8 mouse cellular contexts compared by ENCODE assay signal in the genomic region with DNA sequence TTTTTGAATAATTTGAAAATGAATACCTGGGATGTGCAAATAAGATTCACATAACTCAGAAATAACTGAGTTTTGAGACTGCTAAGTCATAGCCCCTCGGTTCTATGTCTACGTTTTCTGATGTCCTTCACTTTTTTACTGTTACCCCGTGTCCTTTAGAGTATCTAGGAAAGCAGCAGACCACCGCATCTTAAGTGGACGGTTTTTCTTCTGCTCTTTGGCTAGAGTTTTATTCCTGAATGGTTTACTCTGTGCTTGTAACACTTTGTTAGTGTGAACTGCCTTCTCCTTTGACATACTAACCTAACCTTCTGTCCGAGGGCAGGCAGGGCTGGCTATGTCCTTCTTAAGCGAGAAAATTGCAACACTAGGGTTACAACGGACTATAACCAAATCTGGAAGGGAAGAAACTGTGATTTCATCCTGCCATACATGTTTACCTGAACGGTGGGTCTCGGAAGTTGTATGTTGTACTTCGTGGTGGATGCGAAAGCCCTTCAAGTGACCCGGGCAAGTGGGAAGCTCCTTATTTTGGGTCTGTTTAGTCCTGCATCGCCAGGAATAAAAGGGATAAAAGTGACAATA. TPM values are rescaled to one million over a fixed set of nuclear protein-coding genes. Genes with fewer than 3 reads are reported as not detected.
DNase-seq lines count a peak whose midpoint lies in the region; ATAC-seq lines count a peak whose summit lies in the region.

No protein-coding gene starts in this region.

- no peak for ATAC-seq in heart, embryonic 15.5 days (replicated peaks; ENCODE audit: insufficient number of reproducible peaks, insufficient read depth, low FRiP score, low read depth)
- ATAC-seq in intestine, embryonic 14.5 days (replicated peaks; ENCODE audit: low FRiP score, low TSS enrichment, low read depth): no peak
- no peak for ATAC-seq in midbrain, embryonic 12.5 days (ENCODE audit: low FRiP score, low read depth)

- H3K9ac ChIP-seq in heart, embryonic 15.5 days: peak overlapping the region; percentile 93
- peak overlapping the region; percentile 97 for H3K9ac ChIP-seq in intestine, embryonic 14.5 days (ENCODE audit: low read length)
- H3K9ac ChIP-seq in midbrain, embryonic 12.5 days (replicated peaks): peak overlapping the region; percentile 83

- no peaks in the 10 kb centered on the region for H3K9me3 ChIP-seq in heart, embryonic 15.5 days (replicated peaks)
- no peaks in the 10 kb centered on the region for H3K9me3 ChIP-seq in intestine, embryonic 14.5 days (ENCODE audit: control insufficient read depth, low read length)
- H3K9me3 ChIP-seq in midbrain, embryonic 12.5 days: no peaks in the 10 kb centered on the region

- H3K36me3 ChIP-seq in heart, embryonic 15.5 days: peaks cover 27% of the 10 kb centered on the region
- peaks cover 30% of the 10 kb centered on the region for H3K36me3 ChIP-seq in intestine, embryonic 14.5 days (ENCODE audit: control insufficient read depth, insufficient read depth, low read length)
- peaks cover 27% of the 10 kb centered on the region for H3K36me3 ChIP-seq in midbrain, embryonic 12.5 days

- H3K27me3 ChIP-seq in heart, embryonic 15.5 days: no peaks in the 10 kb centered on the region
- no peaks in the 10 kb centered on the region for H3K27me3 ChIP-seq in intestine, embryonic 14.5 days (replicated peaks; ENCODE audit: control insufficient read depth, insufficient read depth, low read length)
- no peaks in the 10 kb centered on the region for H3K27me3 ChIP-seq in midbrain, embryonic 12.5 days

- H3K27ac ChIP-seq in heart, embryonic 15.5 days: peak overlapping the region; percentile 99
- H3K27ac ChIP-seq in intestine, embryonic 14.5 days (ENCODE audit: low read depth): peak overlapping the region; percentile 98
- H3K27ac ChIP-seq in midbrain, embryonic 12.5 days (replicated peaks): peak overlapping the region; percentile 97

- DNase-seq in heart, adult 8-10 months (ENCODE audit: low spot score): no peak
- peak; percentile 40 for DNase-seq in c-Kit-positive CD71-positive TER-119-positive erythroid progenitor cells, embryonic 14.5 days (ENCODE audit: low spot score)
- DNase-seq in intestine, embryonic 14.5 days (ENCODE audit: low spot score): no peak
- DNase-seq in gastrocnemius, adult 18-20 months (ENCODE audit: low spot score): no peak
- DNase-seq in layer of hippocampus, postnatal 14 days (ENCODE audit: low spot score in 2 of 2): no peak
- DNase-seq in cerebellum, postnatal 36 days: no peak

- peak overlapping the region; percentile 93 for H3K4me3 ChIP-seq in heart, embryonic 15.5 days
- peak overlapping the region; percentile 82 for H3K4me3 ChIP-seq in intestine, embryonic 14.5 days (ENCODE audit: low read depth, low read length)
- H3K4me3 ChIP-seq in midbrain, embryonic 12.5 days: peak overlapping the region; percentile 82

- 4% methylated on average over 14 of the region's 14 CpGs for WGBS in heart, embryonic 15.5 days
- 6% methylated on average over 14 of the region's 14 CpGs for WGBS in intestine, embryonic 14.5 days
- WGBS in midbrain, embryonic 12.5 days: 8% methylated on average over 14 of the region's 14 CpGs

- H3K4me2 ChIP-seq in heart, embryonic 15.5 days: peak overlapping the region; percentile 67
- peak overlapping the region; percentile 84 for H3K4me2 ChIP-seq in intestine, embryonic 14.5 days (ENCODE audit: low read length)
- H3K4me2 ChIP-seq in midbrain, embryonic 12.5 days (replicated peaks): peak overlapping the region; percentile 74

- H3K4me1 ChIP-seq in heart, embryonic 15.5 days (replicated peaks): peaks cover 29% of the 10 kb centered on the region
- peaks cover 13% of the 10 kb centered on the region for H3K4me1 ChIP-seq in intestine, embryonic 14.5 days (replicated peaks; ENCODE audit: control insufficient read depth, insufficient read depth, low read length)
- peaks cover 25% of the 10 kb centered on the region for H3K4me1 ChIP-seq in midbrain, embryonic 12.5 days

RNA-seq across cellular contexts. Expression of gene Tpt1, which starts 0.7 kb away (rescaled TPM):
- 751 and 926 TPM in 2 replicates for polyA plus RNA-seq in heart, embryonic 15.5 days (2015; fragmentation: Nextera tagmentation; extraction: Ambion mirVana)
- total RNA-seq in heart, adult 8-10 months (2022): 1,000 to 10,000 TPM; 2,668 to 3,319 (median 3,029) TPM
- polyA plus RNA-seq in intestine, embryonic 14.5 days (2014; fragmentation: Nextera tagmentation; extraction: Ambion mirVana): 1,249 and 1,259 TPM in 2 replicates
- polyA plus RNA-seq in midbrain, embryonic 12.5 days (2016; fragmentation: Nextera tagmentation; extraction: Ambion mirVana): 921 and 956 TPM in 2 replicates
- total RNA-seq in gastrocnemius, adult 18-20 months (2021): 1,000 to 10,000 TPM; 3,564 to 3,853 TPM
- 1,000 to 10,000 TPM; 1,171 to 1,217 TPM for total RNA-seq in layer of hippocampus, postnatal 14 days (2021)

RNA-seq across cellular contexts. Expression of gene Slc25a30, which starts 57.4 kb away (rescaled TPM):
- polyA plus RNA-seq in heart, embryonic 15.5 days (2015; fragmentation: Nextera tagmentation; extraction: Ambion mirVana): 5.6 and 5.8 TPM in 2 replicates
- 10 to 100 TPM; 11.0 to 13.3 (median 11.6) TPM for total RNA-seq in heart, adult 8-10 months (2022)
- polyA plus RNA-seq in intestine, embryonic 14.5 days (2014; fragmentation: Nextera tagmentation; extraction: Ambion mirVana): 4.7 and 5.4 TPM in 2 replicates
- 7.5 and 8.3 TPM in 2 replicates for polyA plus RNA-seq in midbrain, embryonic 12.5 days (2016; fragmentation: Nextera tagmentation; extraction: Ambion mirVana)
- total RNA-seq in gastrocnemius, adult 18-20 months (2021): 1 to 10 TPM; 6.6 to 9.2 TPM
- total RNA-seq in layer of hippocampus, postnatal 14 days (2021): 10 to 100 TPM; 10.5 to 15.2 TPM
